Mouse (Mus musculus) leukemia stem cell, adult 10-12 weeks (primary cell): ENCODE results near the gene Ndufb8. TPM values are rescaled to one million over a fixed set of nuclear protein-coding genes. Genes with fewer than 3 reads are reported as not detected.

Experiments used
- polyA plus RNA-seq: library from polyadenylated mRNA; stranded (reverse); fragments of >175 nt; gene quantifications from 2 replicates; pipeline ENCODE4 v1.2.3, GENCODE M21; 2012; ENCODE audit warnings: low replicate concordance

Gene Ndufb8
- polyA plus RNA-seq: 86.9 and 122 TPM in 2 replicates

DNA sequence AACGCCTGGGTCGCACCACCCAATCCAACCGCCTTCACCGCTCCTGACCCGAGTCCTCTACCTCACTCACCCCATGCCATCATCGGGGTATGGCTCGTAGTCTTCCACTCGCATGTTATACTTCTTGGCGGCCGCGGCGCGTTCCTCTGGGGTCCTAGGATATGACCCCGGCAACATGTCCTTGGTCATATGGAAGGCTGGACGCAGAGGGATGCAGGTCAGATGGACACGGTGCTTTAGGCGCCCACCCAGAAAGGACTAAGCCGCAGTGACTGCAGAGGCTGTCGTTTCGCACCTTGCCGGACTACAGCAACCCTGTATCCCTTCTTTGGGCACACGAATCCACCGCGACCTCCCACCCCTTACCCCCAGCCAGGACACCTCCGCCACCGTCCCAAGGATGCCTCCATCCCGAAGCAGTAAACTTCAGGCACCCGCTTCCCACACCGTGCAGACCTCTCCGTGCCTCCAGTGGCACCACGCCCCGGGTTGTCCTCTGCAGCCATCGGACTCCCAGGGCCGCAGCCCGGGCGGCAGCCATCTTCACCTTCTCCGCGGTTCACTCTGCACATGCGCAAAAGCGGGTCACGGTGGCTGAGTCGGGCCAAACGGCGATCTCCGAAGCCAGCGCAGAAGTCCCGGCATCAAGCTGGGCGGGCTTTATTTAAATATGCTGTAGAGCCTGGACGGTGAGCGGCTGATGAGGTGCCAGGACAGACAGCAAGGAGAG lies at the start of gene Ndufb8:
TSS of gene Ndufb8 (minus strand) at position 580 of the 730 bp plus-strand sequence.

DNA sequence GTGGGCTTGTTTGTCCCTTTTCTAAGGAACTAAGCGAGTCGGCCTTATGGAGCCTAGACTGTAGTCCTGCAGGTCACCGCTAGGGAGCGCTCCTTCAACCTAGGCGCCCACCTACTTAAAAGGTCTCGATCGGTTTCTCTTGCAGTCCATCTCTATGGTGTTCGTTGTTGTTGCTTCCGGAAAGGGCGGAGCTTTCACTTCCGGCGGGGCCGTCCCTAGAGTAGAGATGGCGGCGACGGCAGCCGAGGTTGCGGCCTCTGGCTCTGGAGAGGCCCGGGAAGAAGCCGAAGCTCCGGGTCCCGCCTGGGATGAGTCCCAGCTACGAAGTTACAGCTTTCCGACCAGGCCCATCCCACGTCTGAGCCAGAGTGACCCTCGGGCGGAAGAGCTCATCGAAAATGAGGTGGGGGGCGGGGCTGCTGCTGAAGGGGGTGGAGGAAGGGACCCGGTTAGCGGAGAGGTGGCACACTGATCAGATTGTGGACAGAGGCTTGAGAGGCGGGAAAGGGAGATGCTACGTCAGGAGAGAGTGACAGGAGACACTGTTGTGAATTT lies 7.5 kb upstream of the Ndufb8 start, which contains the start of gene Hif1an:
TSS of gene Hif1an (plus strand) at position 199 of the 555 bp plus-strand sequence.

DNA sequence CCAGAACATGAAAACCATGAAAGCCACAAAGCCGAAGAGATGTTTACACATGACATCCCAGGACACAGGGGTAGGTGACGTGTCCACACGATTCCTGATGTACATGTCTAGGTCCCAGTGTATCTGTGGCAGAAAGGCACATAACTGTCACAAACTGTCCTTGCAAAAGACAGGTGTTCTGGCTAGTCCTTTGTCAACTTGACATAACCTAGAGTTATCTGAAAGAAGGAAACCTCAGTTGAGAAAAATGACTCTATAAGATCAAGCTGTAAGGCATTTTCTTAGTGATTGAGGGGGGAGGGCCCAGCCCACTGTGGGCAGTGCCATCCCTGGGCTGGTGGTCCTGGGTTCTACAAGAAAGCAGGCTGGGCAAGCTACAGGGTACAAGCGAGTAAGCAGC lies 2.5 kb downstream of the Ndufb8 start, which contains the start of gene Gm20538:
TSS of gene Gm20538 (minus strand) at position 101 of the 400 bp plus-strand sequence.

DNA sequence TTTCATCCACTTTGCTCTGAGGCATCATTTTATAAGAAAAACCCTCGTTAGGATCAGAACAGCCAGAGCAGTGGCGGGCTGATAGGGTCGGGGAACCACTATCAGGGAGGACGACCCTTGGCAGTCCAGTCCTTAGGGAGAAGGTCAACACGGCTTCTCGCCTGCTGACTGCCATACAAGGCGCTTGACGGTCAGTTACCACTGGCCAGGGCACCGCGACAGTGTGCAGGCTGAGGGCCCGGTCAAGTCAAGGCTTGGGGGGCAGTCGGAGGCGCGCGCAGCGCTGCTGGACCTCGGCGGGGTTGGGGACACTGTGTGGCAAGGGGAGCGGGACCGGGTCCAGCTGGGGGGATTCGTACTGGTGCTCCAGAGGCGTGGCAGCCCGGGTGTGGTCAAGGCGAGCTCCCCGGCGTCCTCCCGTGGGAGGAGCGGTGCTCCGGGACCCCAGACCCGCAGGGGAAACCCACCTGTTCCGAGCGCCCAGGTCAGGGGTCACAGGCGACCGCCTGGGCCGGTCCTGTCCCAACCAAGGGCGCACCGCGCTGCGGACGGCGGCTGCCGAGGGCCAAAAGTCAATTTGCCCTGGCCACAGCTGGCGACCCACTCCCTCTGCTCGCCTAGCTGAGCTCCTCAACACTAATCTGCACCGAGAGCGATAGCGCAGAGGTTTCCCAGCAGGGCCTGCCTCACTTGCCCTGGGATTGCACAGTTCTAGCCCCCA lies 9.8 kb downstream of the Ndufb8 start, which contains the start of gene Sec31b:
TSS of gene Sec31b (minus strand) at position 544 of the 721 bp plus-strand sequence.

Other genes starting within 250 kb of the Ndufb8 start
- not detected in 2 replicates for gene Scd4, start 222.3 kb downstream of the Ndufb8 start, polyA plus RNA-seq
- gene Scd1, start 147.6 kb downstream of the Ndufb8 start, polyA plus RNA-seq: 48.5 and 51.4 TPM in 2 replicates
- gene Wnt8b, start 62.0 kb downstream of the Ndufb8 start, polyA plus RNA-seq: not detected in 2 replicates
- 0.11 and 2.4 TPM in 2 replicates for gene Sec31b, start 9.6 kb downstream of the Ndufb8 start, polyA plus RNA-seq
- gene Gm20538, start 2.6 kb downstream of the Ndufb8 start, polyA plus RNA-seq: not detected in 2 replicates
- 13.1 and 15.6 TPM in 2 replicates for gene Hif1an, start 7.4 kb upstream of the Ndufb8 start, polyA plus RNA-seq
- gene Pax2, start 200.6 kb upstream of the Ndufb8 start, polyA plus RNA-seq: not detected in 2 replicates